Mouse (Mus musculus) c-Kit-negative CD71-positive TER-119-positive erythroid progenitor cells, embryonic 14.5 days (primary cell): ENCODE measurements around the gene Cisd1.

Experiments used
- DNase-seq: peaks from one replicate; pipeline ENCODE4 v3.0.0-alpha.2; 2013; ENCODE audit warnings: low read depth, low spot score

Gene Cisd1

GRCm38 (mm10) chr10:71348637-71349280 lies 4.0 kb upstream of the Cisd1 start:
- DNase-seq, result peak; percentile 25

- DNase-seq, result peak; percentile 21
These were observed 3.3 kb upstream of the Cisd1 start for GRCm38 (mm10) chr10:71347964-71348636.

GRCm38 (mm10) chr10:71347509-71347949 lies 2.8 kb upstream of the Cisd1 start, which contains the start of gene Ipmk:
Gene Ipmk (plus strand): TSS chr10:71347763.
- peak; percentile 91 for DNase-seq

- DNase-seq, result peak; percentile 27
These were observed 2.2 kb upstream of the Cisd1 start for GRCm38 (mm10) chr10:71346722-71347508.

DNA sequence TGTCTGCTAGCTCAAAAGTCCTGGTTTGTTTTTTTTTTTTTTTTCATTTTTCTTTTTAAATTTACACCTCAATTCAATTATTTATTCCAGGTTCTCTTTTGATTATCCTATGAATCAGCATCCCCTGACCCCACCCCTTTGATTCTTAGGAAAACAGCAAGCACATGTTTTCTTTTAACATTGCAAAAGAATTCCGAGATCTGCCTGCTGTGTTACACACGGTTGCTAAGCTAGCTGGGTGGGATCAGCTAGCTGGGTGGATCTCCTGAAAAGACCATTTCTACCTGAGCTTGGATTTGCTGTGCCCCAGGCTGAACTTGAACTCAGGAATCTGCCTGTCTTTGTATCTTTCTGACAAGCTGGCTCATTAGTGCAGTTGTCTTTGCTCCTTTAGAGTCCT lies 1.4 kb upstream of the Cisd1 start:
- DNase-seq, result no peak

DNA sequence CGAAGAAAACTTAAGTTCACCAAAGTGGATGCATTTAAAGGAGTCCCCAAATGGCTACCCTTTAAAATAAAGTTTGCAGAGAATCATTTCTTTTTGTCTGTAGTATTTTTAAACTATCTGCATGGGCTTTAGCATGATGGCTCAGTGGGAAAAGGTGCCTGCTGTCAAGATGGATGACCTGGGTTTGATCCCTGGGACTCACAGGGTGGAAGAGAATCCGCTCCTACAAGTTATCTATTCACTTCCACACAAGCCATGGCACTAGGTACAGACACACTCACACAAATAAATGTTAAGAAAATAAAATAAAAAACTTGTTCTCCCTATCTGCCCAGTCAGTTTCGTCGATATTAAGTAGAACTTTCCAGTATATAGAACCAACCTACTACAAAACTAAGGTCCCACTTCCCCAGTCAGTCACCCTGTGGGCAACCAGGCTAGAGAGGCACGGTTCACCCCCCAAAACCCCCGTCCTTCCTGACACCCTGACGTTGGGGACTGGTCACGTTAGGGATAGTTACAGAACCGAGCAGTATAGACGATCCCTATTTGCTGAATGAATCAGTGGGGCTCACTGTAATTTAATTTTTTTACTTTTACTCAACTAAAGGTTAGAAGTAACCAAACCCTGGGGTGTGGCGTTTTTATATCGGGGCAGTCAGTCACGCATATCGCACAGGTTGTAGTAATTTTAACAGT lies 1.0 kb downstream of the Cisd1 start:
- DNase-seq, result peak; percentile 29

- DNase-seq, result no peak
These were observed 1.6 kb downstream of the Cisd1 start for GRCm38 (mm10) chr10:71343130-71343529.

- DNase-seq, result no peak
These were observed 2.5 kb downstream of the Cisd1 start for GRCm38 (mm10) chr10:71342030-71342805.

DNA sequence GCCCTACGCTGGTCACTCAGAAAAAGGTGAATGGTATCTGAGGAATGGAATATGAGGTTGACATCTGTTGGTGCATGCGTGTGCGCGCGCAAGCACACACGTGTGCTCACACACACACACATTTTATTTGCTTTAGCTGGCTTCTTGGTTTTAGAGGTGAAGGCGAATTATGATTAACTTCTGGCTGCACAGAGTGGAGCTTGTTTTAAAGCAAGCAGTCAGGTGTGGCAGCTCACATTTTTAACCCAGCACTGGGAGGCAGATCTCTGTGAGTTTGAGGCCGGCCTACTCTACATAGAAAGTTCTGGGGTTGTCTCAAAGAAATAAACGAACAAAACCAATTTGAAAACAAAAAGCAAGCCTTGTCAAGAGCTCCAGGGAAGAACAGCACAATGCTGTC lies 3.5 kb downstream of the Cisd1 start:
- DNase-seq, result no peak

DNA sequence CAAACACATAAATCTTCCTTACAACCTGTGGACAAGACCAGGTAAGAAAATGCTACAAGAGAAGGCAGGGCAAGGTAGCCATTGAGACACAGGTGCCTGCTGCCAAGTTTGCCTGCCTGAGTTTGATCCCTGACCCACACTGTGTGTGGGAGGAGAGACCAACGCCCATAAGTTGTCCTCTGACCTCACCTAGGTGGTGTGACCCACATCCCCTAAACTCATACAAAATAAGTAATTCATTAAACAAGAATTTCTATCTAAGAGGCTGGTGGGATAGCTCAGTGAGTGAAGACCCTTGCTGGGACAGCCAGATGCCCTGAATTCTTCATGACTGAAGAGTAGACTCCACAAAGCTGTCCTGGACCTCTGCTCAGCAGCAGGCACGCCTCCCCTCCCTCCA lies 4.6 kb downstream of the Cisd1 start:
- no peak for DNase-seq

DNA sequence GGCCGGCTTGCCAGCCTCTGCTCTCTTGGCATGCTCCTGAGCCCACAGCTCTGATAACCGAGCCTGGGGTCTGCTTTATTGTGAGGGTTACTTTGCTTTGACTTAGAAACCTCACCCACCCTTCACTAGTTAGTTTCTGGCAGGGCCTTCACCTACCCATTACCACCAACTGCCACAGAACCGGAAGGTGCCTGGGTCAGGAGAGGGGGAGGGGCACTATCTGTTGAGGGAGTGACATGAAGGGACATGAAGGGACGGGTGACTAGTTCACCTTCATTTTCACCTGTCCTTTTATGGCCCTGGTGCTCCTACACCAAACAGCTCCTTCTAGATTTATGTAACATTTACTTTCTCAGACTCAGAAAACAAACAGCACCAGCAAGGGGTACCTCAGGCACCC lies 5.3 kb downstream of the Cisd1 start:
- DNase-seq, result no peak

DNA sequence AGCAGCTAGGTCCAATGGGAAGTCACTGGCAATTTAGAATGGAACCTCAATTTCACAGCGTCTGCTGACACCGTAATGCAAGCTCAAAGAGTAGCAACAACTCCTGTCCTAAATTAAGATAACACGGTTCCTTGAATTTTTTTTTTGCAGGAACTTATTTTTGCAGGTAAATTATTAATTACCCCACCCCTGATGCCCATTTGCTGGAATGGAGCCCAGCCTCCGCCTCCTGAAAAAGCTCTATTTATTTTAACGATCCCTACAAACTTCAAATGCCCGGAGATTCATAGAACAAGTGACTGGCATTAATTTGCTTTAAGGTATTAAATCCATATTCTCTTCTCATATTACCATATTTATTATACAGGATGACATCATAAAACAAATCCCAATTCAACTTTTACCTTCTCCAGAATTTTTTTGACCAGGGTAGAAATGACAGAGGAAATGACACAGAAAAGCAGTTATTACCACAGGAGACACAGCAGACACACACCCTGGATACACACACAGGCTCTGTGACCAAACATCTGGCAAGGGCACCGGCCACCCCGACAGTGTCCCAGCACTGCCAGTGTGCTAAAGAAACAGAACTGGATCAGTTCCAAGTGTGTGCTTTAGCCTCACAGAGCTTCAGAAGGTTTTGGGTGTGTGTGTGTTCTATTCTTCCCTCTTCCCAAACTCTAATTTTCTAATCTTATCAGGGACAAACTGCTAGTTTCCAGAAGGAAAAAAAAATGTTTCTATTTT lies 6.4 kb downstream of the Cisd1 start:
- DNase-seq, result no peak

GRCm38 (mm10) chr10:71337733-71338132 lies 7.0 kb downstream of the Cisd1 start:
- DNase-seq, result no peak

GRCm38 (mm10) chr10:71332859-71333258 lies 11.9 kb downstream of the Cisd1 start:
- DNase-seq, result no peak

- DNase-seq, result no peak
These were observed 12.4 kb downstream of the Cisd1 start for GRCm38 (mm10) chr10:71332376-71332775.

GRCm38 (mm10) chr10:71331908-71332307 lies 12.8 kb downstream of the Cisd1 start:
- no peak for DNase-seq

DNA sequence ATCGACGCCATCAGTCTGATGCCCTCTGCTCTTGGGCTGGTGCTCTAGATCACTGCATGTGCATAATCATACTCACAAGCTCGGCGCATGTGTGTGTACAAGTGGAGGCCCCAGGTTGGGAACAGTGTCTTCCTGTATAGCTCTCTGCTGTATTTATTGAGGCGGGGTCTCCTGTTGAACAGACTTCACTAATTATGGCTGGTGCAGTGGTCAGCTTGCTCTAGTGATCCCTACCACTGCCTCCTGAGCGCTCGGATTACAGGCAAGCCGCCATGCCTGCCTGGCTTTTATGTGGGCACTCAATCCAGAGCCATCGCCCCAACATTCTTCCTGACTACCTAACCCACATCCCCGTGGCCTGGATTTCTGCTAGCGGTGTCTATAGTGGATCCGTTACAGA lies 14.7 kb downstream of the Cisd1 start:
- DNase-seq, result no peak

DNA sequence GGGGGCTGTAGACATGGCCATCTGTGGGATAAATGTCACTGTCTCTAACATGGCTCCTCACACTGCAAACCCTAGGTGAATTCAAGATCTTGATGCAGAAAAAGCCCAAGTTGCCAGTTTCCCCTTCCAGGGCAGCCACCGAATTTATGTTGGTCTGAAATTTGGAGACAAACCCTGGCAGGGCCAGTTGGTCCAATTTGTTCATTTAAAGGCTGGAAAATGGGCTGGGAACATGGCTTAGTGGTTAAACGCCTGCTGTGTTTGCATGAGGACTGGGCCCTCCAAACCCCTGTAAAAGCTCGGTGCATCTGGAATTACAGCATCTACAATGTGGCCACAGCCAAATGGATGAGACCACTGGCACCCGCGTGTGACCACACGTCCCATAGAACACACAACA lies 15.5 kb downstream of the Cisd1 start:
- DNase-seq, result no peak

GRCm38 (mm10) chr10:71328870-71329269 lies 15.9 kb downstream of the Cisd1 start:
- DNase-seq, result no peak

- DNase-seq, result no peak
These were observed 16.4 kb downstream of the Cisd1 start for GRCm38 (mm10) chr10:71328382-71328781.
